Mouse (Mus musculus): ENCODE measurements around the gene Dedd2.

DNA sequence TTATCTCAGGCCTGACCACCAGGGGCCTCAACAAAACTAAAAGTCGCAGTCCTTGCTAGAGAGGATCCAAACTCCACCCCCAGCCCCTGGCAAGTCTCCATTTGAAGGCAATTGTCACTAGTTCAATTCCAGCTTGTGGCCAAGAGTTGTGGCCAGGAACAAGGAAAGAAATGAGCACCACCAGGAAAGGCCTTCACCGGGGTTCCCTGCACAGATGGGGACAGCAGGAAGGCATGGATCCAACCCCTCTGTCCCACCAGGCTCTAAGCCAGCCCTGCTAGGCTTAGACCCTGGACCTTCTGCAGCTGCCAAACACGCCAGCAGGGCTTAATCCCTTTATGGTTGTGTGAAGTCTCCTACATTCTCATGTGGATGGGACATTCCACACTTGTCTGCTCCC is 49.8 kb downstream of the Dedd2 start:
- TF ChIP-seq CTCF (IDR thresholded peaks at IDR 0.05; ENCODE audit: low read depth) (no peak), EP300 (IDR thresholded peaks at IDR 0.05; ENCODE audit: low read depth) (no peak)

Data from liver, postnatal 0 days (tissue).